8 mouse cellular contexts compared by ENCODE assay signal in genomic region chr2:92423702-92424461, GRCm38 (mm10). TPM values are rescaled to one million over a fixed set of nuclear protein-coding genes. Genes with fewer than 3 reads are reported as not detected.
A peak's percentile ranks its signal among the peaks of the same experiment; 100 is the strongest.
DNase-seq lines count a peak whose midpoint lies in the region; ATAC-seq lines count a peak whose summit lies in the region.

No protein-coding gene starts in this region.

- H3K4me2 ChIP-seq in intestine, embryonic 15.5 days (replicated peaks), result no peak overlapping the region
- no peak overlapping the region for H3K4me2 ChIP-seq in neural tube, embryonic 13.5 days

- WGBS in intestine, embryonic 15.5 days, result 80% methylated on average over 9 of the region's 9 CpGs
- 68% methylated on average over 9 of the region's 9 CpGs for WGBS in neural tube, embryonic 13.5 days

- H3K4me1 ChIP-seq in intestine, embryonic 15.5 days (replicated peaks), result peaks cover 42% of the 10 kb centered on the region
- H3K4me1 ChIP-seq in neural tube, embryonic 13.5 days (replicated peaks), result peaks cover 60% of the 10 kb centered on the region

- H3K9ac ChIP-seq in intestine, embryonic 15.5 days, result no peak overlapping the region
- 0 out of 2 replicates have a peak overlapping the region, but pooled peaks have one; percentile 9 for H3K9ac ChIP-seq in neural tube, embryonic 13.5 days

- 0 out of 2 replicates have a peak overlapping the region, but pooled peaks have one; percentile 68 for H3K27ac ChIP-seq in intestine, embryonic 15.5 days
- peak overlapping the region; percentile 83 for H3K27ac ChIP-seq in neural tube, embryonic 13.5 days (replicated peaks)

- peak; percentile 99 for DNase-seq in adrenal gland, adult 2 months
- peak; percentile 71 to 85 for DNase-seq in gastrocnemius, postnatal 4 days (ENCODE audit: low spot score in 2 of 2)
- DNase-seq in left cerebral cortex, postnatal 10 days (ENCODE audit: extremely low spot score in 1 of 2, low spot score in 2 of 2), result peak; percentile 74 to 92
- DNase-seq in testis, postnatal 14 days (ENCODE audit: low spot score), result peak; percentile 88
- DNase-seq in liver, result no peak

- peaks cover 32% of the 10 kb centered on the region for H3K36me3 ChIP-seq in intestine, embryonic 15.5 days
- peaks cover 63% of the 10 kb centered on the region for H3K36me3 ChIP-seq in neural tube, embryonic 13.5 days

- no peak overlapping the region for H3K4me3 ChIP-seq in intestine, embryonic 15.5 days (replicated peaks)
- no peak overlapping the region for H3K4me3 ChIP-seq in neural tube, embryonic 13.5 days

- no peaks in the 10 kb centered on the region for H3K9me3 ChIP-seq in intestine, embryonic 15.5 days
- H3K9me3 ChIP-seq in neural tube, embryonic 13.5 days, result no peaks in the 10 kb centered on the region

- intact Hi-C loops in left cerebral cortex, postnatal 10 days (cut with DNase I), result no loop called here

- ATAC-seq in common myeloid progenitor, adult 5-6 weeks (replicated peaks; ENCODE audit: low read depth, poor library complexity, severe bottlenecking), result peak; percentile 78
- 0 out of 2 replicates have a peak, but pooled peaks have one; percentile 10 for ATAC-seq in intestine, embryonic 15.5 days
- peak; percentile 66; the same call in 1 of the 2 replicates for ATAC-seq in neural tube, embryonic 13.5 days (ENCODE audit: low read depth)

- no peaks in the 10 kb centered on the region for H3K27me3 ChIP-seq in intestine, embryonic 15.5 days (replicated peaks)
- no peaks in the 10 kb centered on the region for H3K27me3 ChIP-seq in neural tube, embryonic 13.5 days

RNA-seq across cellular contexts. Expression of gene Cry2, which starts 10.0 kb away (rescaled TPM):
- 10 to 100 TPM; 32.9 to 45.1 TPM for total RNA-seq in adrenal gland, adult 2 months (2021)
- polyA plus RNA-seq in adrenal gland, adult 2 months (2012; rRNA removed), result 27.6 and 53.8 TPM in 2 replicates
- total RNA-seq in common myeloid progenitor, adult 5-6 weeks (2017), result 11.2 and 12.6 TPM in 2 replicates
- total RNA-seq in gastrocnemius, postnatal 4 days (2021), result 10 to 100 TPM; 47.6 to 59.3 TPM
- polyA plus RNA-seq in intestine, embryonic 15.5 days (2015; fragmentation: Nextera tagmentation; extraction: Ambion mirVana), result 14.5 and 15.8 TPM in 2 replicates
- 100 to 1,000 TPM; 108 to 109 TPM for total RNA-seq in left cerebral cortex, postnatal 10 days (2021)
- polyA plus RNA-seq in neural tube, embryonic 13.5 days (2015; fragmentation: Nextera tagmentation; extraction: Ambion mirVana), result 35.9 and 37.7 TPM in 2 replicates

RNA-seq across cellular contexts. Expression of gene Mapk8ip1, which starts 22.8 kb away (rescaled TPM):
- total RNA-seq in adrenal gland, adult 2 months (2021), result 10 to 100 TPM; 30.2 to 34.9 TPM
- 60.9 and 67.1 TPM in 2 replicates for polyA plus RNA-seq in adrenal gland, adult 2 months (2012; rRNA removed)
- not detected in 2 replicates for total RNA-seq in common myeloid progenitor, adult 5-6 weeks (2017)
- total RNA-seq in gastrocnemius, postnatal 4 days (2021), result 10 to 100 TPM; 41.2 to 41.5 TPM
- polyA plus RNA-seq in intestine, embryonic 15.5 days (2015; fragmentation: Nextera tagmentation; extraction: Ambion mirVana), result 19.4 and 21.3 TPM in 2 replicates
- total RNA-seq in left cerebral cortex, postnatal 10 days (2021), result 100 to 1,000 TPM; 414 to 421 TPM
- polyA plus RNA-seq in neural tube, embryonic 13.5 days (2015; fragmentation: Nextera tagmentation; extraction: Ambion mirVana), result 138 and 152 TPM in 2 replicates

RNA-seq across cellular contexts. Expression of gene Slc35c1, which starts 36.5 kb away (rescaled TPM):
- total RNA-seq in adrenal gland, adult 2 months (2021), result 10 to 100 TPM; 14.3 to 23.2 TPM
- 50.9 and 98.4 TPM in 2 replicates for polyA plus RNA-seq in adrenal gland, adult 2 months (2012; rRNA removed)
- 12.0 and 19.4 TPM in 2 replicates for total RNA-seq in common myeloid progenitor, adult 5-6 weeks (2017)
- 1 to 10 TPM; 7.8 to 9.8 TPM for total RNA-seq in gastrocnemius, postnatal 4 days (2021)
- polyA plus RNA-seq in intestine, embryonic 15.5 days (2015; fragmentation: Nextera tagmentation; extraction: Ambion mirVana), result 37.3 and 44.5 TPM in 2 replicates
- 10 to 100 TPM; 22.2 to 24.2 TPM for total RNA-seq in left cerebral cortex, postnatal 10 days (2021)
- 12.3 and 13.1 TPM in 2 replicates for polyA plus RNA-seq in neural tube, embryonic 13.5 days (2015; fragmentation: Nextera tagmentation; extraction: Ambion mirVana)

RNA-seq across cellular contexts. Expression of gene 1700029I15Rik, which starts 41.5 kb away (rescaled TPM):
- 10 to 100 TPM in 1 of 2 experiments, 1 to 10 TPM in 1; 4.9 to 14.6 TPM for total RNA-seq in adrenal gland, adult 2 months (2021)
- 10.5 and 15.0 TPM in 2 replicates for polyA plus RNA-seq in adrenal gland, adult 2 months (2012; rRNA removed)
- total RNA-seq in common myeloid progenitor, adult 5-6 weeks (2017), result 0.68 and 2.1 TPM in 2 replicates
- 1 to 10 TPM; 1.8 to 2.6 TPM for total RNA-seq in gastrocnemius, postnatal 4 days (2021)
- 2.9 and 3.0 TPM in 2 replicates for polyA plus RNA-seq in intestine, embryonic 15.5 days (2015; fragmentation: Nextera tagmentation; extraction: Ambion mirVana)
- total RNA-seq in left cerebral cortex, postnatal 10 days (2021), result 1 to 10 TPM; 3.7 TPM
- polyA plus RNA-seq in neural tube, embryonic 13.5 days (2015; fragmentation: Nextera tagmentation; extraction: Ambion mirVana), result 6.4 TPM in 2 replicates

RNA-seq across cellular contexts. Expression of gene Large2, which starts 49.2 kb away (rescaled TPM):
- 1 to 10 TPM in 1 of 2 experiments, under 1 TPM in 1; 0.45 to 1.4 TPM for total RNA-seq in adrenal gland, adult 2 months (2021)
- polyA plus RNA-seq in adrenal gland, adult 2 months (2012; rRNA removed), result 1.3 and 2.2 TPM in 2 replicates
- total RNA-seq in common myeloid progenitor, adult 5-6 weeks (2017), result 0.15 and 1.8 TPM in 2 replicates
- under 1 TPM in 1 of 2 experiments, not detected in 1; 0.47 TPM for total RNA-seq in gastrocnemius, postnatal 4 days (2021)
- 10.0 and 11.8 TPM in 2 replicates for polyA plus RNA-seq in intestine, embryonic 15.5 days (2015; fragmentation: Nextera tagmentation; extraction: Ambion mirVana)
- under 1 TPM in 1 of 2 experiments, not detected in 1; 0.49 TPM for total RNA-seq in left cerebral cortex, postnatal 10 days (2021)
- polyA plus RNA-seq in neural tube, embryonic 13.5 days (2015; fragmentation: Nextera tagmentation; extraction: Ambion mirVana), result 0.74 and 1.4 TPM in 2 replicates

Comparison
In these comparisons a context has a peak if more than half of its experiments do, and no peak if none do; other contexts are left out.
1. ATAC-seq: peak in every context shown above with its lines; median percentile 78 in common myeloid progenitor, adult 5-6 weeks; 66 in neural tube, embryonic 13.5 days; 10 in intestine, embryonic 15.5 days.
2. RNA of gene Mapk8ip1, which starts 22.8 kb away (total RNA-seq): 414 to 421 TPM in left cerebral cortex, postnatal 10 days, 41.2 to 41.5 TPM in gastrocnemius, postnatal 4 days and 30.2 to 34.9 TPM in adrenal gland, adult 2 months; not detected in common myeloid progenitor, adult 5-6 weeks; every median in the first group is over 10 times any median in the second.